ENCODE assay signal across 27 mouse cellular contexts in the genomic region with DNA sequence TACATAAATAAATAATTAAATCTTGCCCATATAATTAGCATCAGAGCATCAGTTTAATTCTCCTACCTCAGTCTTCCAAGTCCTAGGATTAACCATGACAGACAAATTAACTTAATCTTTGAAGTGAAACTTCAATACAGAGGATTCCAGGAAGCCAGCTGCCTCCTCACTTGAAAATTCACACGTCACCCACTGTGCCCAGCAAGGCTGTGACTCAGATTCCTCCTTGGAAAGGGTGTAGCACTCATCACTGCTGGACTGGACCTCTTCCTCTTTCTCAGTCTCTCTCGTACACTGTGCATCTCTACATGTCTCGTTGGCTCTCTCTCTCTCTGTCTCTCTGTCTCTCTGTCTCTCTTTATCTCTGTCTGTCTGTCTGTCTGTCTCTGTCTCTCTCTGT.
"Had no signal": no experiment of that assay in that cellular context is flagged by ENCODE, and none has a peak within 500 bp of the region (broad histone marks: within the 10 kb centered on the region; RNA-seq: fewer than 3 reads in every experiment).

No protein-coding gene starts in this region.

- ATAC-seq: forebrain, embryonic 16.5 days; hindbrain, embryonic 16.5 days; inflammation-experienced regulatory T-cells, adult 6 months; intestine, embryonic 15.5 days; intestine, postnatal 0 days; liver, embryonic 12.5 days had no signal

- H3K27ac ChIP-seq: gastrocnemius, adult 2 months; heart, embryonic 10.5 days; hindbrain, embryonic 10.5 days; hindbrain, embryonic 12.5 days; hindbrain, embryonic 14.5 days; intestine, embryonic 15.5 days; layer of hippocampus, adult 2 months; limb, embryonic 13.5 days; limb, embryonic 15.5 days; liver, embryonic 12.5 days had no signal

- DNase-seq: gastrocnemius, adult 2 months; gastrocnemius, postnatal 10 days; gastrocnemius, postnatal 25 days; heart, adult 18-20 months; heart, postnatal 10 days; heart, postnatal 4 days; kidney, adult 18-20 months; kidney, adult 8-10 months; kidney, postnatal 10 days; kidney, postnatal 25 days; kidney, postnatal 4 days; layer of hippocampus, postnatal 36 days; left cerebral cortex, postnatal 4 days had no signal

- H3K4me3 ChIP-seq: gastrocnemius, adult 2 months; heart, embryonic 10.5 days; heart, embryonic 12.5 days; hindbrain, embryonic 10.5 days; hindbrain, embryonic 12.5 days; intestine, embryonic 15.5 days; layer of hippocampus, adult 2 months; limb, embryonic 13.5 days; limb, embryonic 15.5 days; liver, embryonic 12.5 days had no signal
